Mouse (Mus musculus): ENCODE data around the gene Fut4. TPM values are rescaled to one million over a fixed set of nuclear protein-coding genes. Genes with fewer than 3 reads are reported as not detected.

Gene Fut4
- 6.2 and 6.4 TPM in 2 replicates for total RNA-seq (2017)

DNA sequence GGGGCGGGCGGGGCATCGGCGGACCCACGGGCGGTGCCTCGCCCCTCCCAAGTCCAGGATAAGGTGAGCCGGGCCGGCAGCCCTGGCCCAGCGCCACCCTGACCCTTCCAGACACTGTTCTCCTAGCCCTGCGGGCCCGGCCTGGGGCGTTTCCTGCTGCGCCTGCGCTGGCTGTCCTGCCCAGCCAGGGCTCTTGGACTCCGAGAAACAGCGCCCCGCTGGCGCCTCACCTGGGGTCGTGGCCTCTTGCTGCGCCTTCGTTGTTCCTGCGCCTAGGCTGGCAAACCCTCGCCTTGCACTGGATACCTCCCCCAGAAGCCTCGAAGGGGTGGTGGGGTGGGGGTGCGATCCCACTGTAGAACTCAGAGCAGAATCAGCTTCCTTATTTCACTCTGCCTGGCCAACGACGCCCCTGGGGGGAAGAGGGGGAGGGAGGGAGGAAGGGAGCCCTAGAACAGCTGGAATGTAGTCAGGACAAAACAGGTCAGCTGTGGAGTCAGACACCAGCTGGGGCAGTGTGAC, at the start of gene Fut4:
Gene Fut4, minus strand, starts transcription at position 393 of the 522 bp plus-strand sequence.
- peak; percentile 76 for ATAC-seq (replicated peaks; ENCODE audit: low read depth, poor library complexity, severe bottlenecking)

DNA sequence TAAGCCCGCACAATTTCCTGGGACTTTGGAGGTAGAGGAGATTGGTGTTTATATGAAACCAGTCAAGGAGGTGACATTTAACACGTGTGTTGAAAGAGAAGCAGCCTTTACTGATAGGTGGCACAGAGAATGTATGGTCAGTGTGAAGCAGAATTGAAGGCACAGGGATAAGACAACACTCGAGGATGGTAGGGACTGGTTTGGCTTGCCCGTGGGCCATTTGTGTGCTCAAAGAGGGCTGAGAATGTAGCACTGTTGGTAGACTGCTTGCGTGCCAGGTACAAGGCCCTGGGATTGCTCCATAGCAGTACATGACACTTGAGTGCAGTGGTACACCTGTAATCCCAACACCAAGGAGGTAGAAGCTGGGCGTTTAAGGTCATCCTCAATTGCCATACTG, 35.2 kb upstream of the Fut4 start:
- ATAC-seq (replicated peaks; ENCODE audit: low read depth, poor library complexity, severe bottlenecking), result no peak

DNA sequence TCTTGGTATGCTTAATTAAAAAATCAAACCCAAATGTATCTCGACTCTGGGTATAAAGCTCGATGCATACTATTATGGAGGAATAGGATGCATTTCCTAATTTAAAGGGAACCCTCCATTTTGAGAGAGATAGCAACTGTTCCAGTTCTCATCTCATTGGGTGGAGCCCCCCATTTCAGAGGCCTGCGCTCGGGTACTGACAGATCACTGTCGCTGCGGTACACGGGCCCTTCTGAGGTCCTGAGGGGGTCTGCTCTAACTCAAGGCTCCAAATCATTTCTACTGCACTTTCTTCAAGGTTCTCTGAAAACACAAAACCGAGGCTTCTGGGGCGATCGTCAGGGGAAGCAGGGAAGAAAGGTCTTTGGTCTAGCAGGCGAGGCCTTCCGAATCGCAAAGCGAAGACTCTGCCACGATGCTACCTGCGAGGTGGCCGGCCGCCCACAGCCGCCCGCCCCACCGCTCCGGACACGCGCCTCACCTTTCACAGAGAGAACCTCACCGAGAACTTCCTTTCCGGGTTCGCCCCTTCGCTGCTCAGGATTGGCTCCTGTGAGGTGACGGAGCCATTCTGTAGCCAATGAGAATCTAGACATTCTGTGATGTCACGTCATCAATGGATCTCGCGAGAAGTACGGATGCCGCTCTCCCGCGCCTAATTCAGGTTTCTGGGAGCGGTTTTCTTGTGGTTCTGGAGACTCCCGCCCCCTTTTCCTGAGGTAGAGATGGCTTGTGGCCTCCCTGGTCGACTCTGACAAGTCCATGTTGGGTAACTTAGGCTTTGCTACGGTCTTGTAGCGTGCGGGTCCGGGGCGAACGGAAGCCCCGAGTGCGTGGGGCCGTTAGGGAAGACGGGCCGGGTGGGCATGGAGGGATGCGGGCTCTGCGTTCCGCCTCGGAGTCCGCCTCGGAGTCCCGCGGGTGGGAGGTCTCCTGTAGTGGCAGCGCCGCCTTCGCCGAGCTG, 32.1 kb upstream of the Fut4 start, which contains the start of the genes Mre11a and Ankrd49:
Gene Mre11a, plus strand, starts transcription at position 616 of the 964 bp plus-strand sequence.
Gene Ankrd49, minus strand, starts transcription at position 818 of the 964 bp plus-strand sequence.
- ATAC-seq (replicated peaks; ENCODE audit: low read depth, poor library complexity, severe bottlenecking), result peak; percentile 98

DNA sequence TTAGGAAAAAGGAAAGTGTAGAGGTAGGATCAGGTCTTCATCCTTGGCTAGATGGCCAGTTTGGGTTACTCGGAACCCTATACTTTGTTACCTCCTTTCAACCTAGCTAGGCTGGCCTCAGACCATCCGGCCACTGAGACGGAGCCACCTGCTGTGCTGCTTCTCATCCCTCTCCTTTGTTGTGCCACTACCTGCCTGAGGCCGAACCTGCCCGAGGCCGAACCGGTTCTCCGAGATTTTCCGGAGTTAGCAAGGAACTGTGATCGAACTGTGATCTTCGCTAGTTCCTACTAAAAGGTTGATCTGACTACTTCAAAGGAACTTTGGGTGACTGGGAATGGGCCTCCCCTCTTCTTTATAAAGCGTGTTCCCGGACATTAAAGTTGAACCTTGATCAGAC, 26.1 kb upstream of the Fut4 start:
- ATAC-seq (replicated peaks; ENCODE audit: low read depth, poor library complexity, severe bottlenecking), result no peak

DNA sequence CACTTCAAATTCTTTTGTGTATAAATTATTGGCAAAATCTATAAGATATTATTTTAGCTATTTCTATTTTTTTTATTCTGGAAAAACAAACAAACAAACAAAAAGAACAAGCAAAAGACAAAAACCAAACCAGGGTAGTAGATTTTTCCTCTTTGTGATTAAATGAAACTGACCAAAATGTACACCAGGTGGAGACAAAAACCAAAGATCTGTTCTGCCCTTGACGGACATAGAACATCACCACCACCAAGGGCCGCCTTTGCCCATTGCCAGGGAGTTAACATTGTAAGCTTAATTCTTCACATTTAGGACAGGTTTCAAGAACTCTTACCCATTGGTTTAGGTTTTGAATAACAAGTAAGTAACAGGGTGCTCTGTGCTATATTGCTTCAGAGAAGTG, 21.6 kb upstream of the Fut4 start:
- no peak for ATAC-seq (replicated peaks; ENCODE audit: low read depth, poor library complexity, severe bottlenecking)

DNA sequence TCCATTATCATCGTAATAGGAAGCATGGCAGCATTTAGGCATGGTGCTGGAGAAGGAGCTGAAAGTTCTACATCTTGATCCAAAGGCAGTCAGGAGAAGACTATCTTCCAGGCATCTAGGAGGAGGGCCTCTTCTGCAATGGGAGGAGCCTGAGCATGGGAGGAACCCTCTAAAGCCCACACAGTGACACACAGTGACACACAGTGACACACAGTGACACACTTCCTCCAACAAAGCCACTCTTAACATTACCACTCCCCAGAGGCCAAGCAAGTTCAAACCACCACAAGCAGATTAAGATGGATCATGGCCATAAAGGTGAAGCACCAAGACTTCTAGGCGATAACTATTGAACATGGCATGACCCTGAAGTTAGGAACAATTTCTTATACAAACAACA, 19.9 kb upstream of the Fut4 start:
- ATAC-seq (replicated peaks; ENCODE audit: low read depth, poor library complexity, severe bottlenecking), result peak; percentile 53

DNA sequence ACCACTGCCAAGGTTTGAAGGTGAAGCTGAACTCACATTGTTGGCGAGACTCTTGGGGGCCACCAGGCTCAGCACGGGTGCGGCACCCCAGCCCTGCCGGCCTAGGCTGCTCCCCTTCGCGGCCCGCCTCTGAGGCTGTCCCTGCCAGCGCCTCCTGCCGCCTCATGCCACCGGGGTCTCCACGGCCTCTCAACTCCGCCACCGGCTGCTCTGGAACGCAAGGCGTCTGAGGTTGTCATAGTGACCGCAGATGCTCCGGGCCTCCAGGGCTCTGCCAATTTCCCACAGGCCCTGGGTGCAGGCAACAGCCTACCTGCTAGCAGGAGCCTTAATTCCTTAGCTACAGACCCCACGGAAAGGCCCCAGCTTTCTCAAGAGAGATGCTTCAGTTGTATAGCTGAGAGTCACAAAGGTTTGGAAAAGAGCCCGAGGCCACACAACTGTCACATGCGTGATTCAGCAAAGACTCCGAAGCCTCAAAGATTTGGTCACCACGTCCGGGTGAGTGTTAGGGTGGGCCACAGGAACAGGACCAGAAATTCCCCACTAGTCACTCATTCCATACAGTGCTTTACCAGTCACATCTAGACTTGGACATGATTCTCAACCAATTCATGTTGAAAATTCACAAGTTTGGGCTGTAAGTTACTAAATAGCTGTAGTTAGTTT, 18.7 kb upstream of the Fut4 start, which contains the start of gene 1700012B09Rik:
Gene 1700012B09Rik, minus strand, starts transcription at position 228 of the 669 bp plus-strand sequence.
- peak; percentile 73 for ATAC-seq (replicated peaks; ENCODE audit: low read depth, poor library complexity, severe bottlenecking)

DNA sequence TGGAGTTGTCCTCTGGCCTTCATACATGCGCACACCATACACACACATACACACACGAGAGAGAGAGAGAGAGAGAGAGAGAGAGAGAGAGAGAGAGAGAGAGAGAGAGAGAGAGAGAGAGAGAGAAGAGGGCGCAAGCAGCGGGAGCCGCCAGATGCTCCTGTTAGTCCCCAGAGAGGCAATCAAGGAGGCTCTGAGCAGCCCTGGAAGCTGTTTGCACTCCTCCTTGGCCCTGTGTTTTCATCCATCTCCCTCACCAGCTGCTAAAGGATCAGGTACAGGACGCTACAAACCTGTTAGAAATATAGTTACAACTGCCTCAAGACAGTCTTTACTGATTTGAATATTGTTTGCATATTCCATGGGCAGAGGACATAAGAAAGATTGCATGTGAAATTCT, 17.6 kb upstream of the Fut4 start:
- ATAC-seq (replicated peaks; ENCODE audit: low read depth, poor library complexity, severe bottlenecking), result no peak

DNA sequence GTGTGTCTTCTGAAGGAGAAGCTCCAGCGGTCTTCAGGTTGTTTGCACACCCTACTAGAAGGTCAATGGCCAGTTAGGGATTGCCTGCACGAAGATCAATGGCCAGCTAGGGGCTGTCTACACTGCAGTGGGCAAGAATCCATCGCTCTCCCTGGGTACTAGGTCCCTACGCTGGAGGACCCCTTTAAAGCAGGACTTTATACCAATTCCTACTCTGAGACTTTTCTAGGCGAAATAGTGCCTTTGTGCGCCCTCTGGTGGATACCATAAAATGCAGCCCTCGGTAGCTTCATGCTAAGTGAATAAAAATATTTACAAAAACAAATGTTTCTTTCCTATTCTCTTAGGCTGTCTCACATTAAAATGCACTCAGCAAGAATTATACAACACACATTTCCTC, 12.6 kb upstream of the Fut4 start:
- ATAC-seq (replicated peaks; ENCODE audit: low read depth, poor library complexity, severe bottlenecking), result peak; percentile 70

DNA sequence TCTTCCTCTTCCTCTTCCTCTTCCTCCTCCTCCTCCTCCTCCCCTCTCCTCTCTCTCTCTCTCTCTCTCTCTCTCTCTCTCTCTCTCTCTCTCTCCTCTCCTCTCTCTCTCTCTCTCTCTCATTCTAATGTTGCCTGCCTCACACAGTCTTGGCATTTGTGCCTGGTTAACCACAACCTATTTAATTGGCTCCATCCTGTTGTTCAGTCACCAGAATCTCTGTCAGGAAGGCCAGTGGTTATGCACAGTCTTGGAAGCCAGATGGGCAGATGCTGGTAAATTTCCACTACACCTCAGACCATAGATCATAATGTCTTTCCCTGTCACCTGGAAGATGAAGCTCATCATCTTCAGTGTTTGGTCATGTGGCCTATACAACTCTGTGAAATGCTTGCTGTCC, 7.1 kb upstream of the Fut4 start:
- ATAC-seq (replicated peaks; ENCODE audit: low read depth, poor library complexity, severe bottlenecking), result peak; percentile 43

DNA sequence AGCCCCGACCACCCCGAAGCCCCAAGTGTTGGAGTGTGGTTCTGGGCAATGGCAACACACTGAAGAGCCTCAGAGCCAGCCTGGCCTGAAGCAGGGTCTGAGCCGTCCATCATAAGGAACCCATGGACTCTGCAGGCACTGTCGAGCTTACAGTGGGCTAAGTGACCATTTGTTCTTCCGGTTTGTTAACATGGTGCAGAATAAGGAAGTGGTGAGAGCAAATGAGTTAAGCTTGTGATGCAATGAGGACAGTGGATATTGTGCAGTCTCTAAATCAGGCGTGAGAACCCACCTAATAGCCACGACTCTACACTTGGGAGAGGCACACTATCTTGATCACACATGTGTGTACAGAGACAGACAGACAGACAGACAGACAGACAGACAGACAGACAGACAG, 6.4 kb upstream of the Fut4 start:
- peak; percentile 89 for ATAC-seq (replicated peaks; ENCODE audit: low read depth, poor library complexity, severe bottlenecking)

DNA sequence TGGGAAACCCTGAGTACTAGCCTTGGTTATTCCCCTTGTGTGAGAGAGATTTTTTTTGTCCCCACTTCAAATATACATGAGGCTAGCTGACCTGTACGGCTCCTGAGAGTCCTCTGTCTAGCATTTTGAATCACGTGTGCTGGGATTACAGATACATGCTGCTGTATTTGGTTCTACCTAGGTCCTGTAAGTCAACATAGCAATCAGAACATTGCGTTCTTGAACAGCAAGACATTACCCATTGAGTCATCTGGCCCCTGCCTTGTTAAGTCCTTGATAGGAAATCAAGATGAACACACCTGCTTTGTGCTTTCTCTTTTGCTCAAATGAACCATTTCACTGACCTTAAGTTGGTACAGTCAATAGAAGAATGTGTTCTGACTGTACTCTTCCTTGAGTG, 2.3 kb upstream of the Fut4 start:
- no peak for ATAC-seq (replicated peaks; ENCODE audit: low read depth, poor library complexity, severe bottlenecking)

DNA sequence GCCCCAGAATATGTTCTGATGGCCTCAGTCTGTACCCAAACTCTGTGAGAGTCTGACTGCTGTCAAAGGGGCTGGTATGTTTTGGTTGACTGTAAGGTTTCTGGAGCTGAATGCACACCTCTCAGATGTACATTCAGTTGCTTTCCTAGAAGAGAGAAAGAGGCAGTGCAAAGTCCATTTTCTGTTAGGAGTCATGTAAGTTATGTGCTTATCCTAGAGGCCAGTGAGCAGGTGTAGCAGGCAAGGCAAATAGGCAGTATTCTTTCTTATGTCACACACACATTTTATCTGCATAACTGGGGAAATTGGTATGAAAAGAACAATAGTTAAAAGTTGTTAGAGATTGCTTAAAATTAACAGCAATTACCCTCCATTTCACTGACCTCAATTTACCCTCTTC, 1.8 kb upstream of the Fut4 start:
- no peak for ATAC-seq (replicated peaks; ENCODE audit: low read depth, poor library complexity, severe bottlenecking)

DNA sequence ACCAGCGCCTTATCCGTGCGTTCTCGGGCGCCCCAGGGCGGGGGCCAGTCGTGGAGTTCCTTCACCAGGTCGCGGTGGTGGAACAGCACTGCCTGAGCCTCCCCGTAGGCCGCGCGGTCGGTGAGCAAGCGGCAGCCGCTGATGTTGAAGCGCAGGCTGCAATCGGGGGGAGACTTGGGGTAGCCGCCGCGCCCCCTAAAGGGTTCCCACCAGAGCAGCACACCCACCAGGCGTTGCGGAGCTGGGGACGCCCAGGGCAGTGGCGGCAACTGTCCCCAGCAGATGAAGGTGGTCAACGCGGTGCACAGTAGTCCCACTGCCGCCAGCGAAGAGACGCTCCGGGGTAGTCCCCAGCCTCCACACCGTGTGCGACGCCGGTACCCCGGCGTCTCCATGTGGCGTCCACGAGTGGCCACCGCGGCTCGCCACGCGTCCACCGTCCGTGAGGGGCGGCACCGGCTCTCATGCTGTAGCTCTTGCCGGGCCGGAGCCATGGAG, 641 bp downstream of the Fut4 start:
- peak; percentile 64 for ATAC-seq (replicated peaks; ENCODE audit: low read depth, poor library complexity, severe bottlenecking)

DNA sequence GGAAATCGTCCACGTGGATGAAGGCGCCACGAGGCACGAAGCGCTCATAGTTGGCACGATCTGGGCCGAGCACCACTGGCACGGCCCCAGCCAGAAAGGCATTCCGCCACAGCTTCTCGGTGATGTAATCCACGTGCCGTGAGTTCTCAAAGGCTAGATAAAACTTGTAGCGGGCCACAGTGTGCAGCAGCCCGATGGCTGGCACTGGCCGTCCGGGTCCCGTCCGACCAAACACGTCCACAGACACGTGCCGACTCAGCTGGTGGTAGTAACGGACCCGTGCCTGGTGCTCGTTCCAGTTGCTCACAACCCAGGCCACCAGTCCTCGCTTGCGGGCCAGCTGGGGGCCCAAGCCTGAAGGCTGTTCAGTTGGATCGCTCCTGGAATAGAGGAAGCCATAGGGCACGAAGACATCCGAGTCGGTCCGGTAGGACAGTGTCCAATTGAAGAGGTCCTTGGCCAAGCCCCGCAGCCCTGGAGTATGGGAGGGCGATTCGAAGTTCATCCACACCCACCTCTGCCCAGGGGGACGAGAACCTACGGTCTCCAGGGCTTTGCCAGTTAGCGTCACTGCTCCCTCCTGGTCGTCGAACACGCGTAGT, 1.2 kb downstream of the Fut4 start:
- no peak for ATAC-seq (replicated peaks; ENCODE audit: low read depth, poor library complexity, severe bottlenecking)

DNA sequence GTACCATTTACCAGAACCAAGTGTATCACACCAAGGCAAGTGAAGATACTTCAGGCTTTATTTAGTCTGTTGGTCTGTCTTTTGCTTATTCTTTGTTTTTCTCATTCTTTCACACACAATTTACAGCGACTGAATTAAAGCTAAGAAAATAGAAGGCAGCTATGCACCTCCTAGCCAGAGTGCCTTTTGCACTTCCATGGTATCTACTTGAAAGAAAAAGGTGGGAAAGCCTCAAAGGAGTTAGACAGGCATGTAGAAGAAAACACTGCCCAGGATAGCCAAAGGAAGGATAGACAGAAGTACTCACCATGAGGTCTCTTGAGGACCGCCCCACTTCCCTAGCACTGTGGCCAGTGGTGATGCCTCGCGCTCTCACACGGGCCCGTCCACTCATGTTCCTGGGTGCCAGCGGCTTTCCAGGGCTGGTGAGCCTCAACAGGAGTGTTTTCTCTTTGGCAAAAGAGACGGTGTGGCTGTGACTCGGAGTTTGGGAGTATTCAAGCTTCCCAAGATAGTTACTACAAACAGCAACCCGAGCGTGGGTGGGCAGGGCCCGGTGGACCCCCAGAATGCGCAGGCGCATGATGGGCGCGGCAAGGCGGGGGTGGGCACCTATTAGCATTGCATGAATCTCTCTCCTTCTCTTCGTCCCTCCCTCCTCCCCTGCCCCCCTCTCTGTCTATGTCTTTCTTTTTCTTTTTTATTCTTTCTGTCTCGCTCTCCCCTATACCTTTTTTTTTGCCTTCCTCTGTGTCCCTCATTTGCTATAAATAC, 11.9 kb downstream of the Fut4 start, which contains the start of gene Piwil4:
Gene Piwil4, minus strand, starts transcription at position 583 of the 774 bp plus-strand sequence.
- ATAC-seq (replicated peaks; ENCODE audit: low read depth, poor library complexity, severe bottlenecking), result no peak

DNA sequence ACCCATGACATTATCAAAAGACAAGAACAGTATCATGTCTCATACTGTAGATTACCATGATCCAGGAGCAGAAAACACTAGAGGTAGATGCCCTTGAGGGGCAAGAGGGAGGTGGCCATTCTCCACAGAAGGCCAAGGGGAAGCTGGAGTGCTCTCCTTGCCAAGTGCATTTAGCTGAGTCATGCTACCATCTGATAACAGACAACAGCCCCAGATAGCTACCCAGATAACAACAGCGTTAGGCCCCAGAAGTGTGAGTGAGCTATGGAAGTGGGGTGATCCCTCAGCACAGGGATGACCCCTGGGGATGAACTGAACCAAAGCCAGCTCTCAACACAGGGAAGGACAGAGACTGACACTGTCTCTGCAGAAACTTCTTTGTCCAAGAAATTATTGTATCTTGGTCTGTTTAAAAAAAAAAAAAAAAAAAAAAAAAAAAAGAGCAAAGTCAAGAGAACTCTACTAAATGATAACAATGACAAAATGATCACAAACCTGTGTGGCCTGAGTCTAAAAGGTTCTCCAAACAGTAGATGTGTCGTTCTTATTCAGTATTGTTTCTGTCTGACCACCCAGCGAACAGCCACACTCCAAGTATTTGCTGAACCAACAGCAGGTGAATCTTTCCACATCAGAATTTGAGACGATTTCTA, 12.6 kb downstream of the Fut4 start:
- peak; percentile 68 for ATAC-seq (replicated peaks; ENCODE audit: low read depth, poor library complexity, severe bottlenecking)

DNA sequence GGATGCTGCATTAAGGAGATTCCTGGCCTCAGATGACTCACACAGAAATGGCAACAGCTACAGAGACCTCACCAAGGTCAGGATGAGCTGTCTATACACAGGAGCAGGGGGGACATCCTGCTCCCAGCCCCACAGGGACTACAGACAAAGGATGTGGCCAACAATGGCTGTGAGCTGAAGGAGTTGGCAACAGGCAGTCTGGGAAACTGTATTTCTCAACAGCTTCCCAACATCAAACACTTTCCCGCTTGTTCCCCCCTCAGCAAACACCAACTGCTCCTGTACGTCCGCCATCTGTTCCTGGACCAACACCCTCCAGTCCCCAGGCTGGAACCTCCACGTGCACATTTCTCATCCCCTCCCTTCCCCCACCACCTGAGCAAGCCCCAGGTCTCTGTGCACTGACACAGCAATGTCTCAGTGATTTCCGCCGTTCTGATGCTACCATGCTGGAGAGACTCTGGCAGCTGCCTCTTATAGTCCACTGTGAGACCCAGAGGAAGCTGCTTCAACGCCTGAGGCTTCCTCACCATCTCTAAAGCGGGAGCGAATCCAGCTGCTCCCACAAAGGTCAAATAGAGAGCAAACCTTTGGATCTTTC, 21.2 kb downstream of the Fut4 start:
- ATAC-seq (replicated peaks; ENCODE audit: low read depth, poor library complexity, severe bottlenecking), result no peak

Data from common myeloid progenitor, adult 5-6 weeks (primary cell).